Mouse (Mus musculus) liver, embryonic 11.5 days (tissue): Measurements from ENCODE around the gene Rrnad1. TPM values are rescaled to one million over a fixed set of nuclear protein-coding genes. Genes with fewer than 3 reads are reported as not detected.

ENCODE experiments used
- ATAC-seq: fragments of 200-750 bp; cut with Nextera tagmentation; replicated peaks from 2 replicates; pipeline ENCODE4 v1.8.0; 2017; ENCODE audit warnings: moderate number of reproducible peaks, mild to moderate bottlenecking, moderate TSS enrichment, moderate library complexity; ENCODE audit not compliant: low FRiP score
- DNase-seq: peaks from one replicate; pipeline ENCODE4 v3.0.0-alpha.2; 2017; ENCODE audit warnings: low spot score
- H3K27ac ChIP-seq: fragments of 300-500 bp; sonication (generic); 2 replicates; pipeline ENCODE4 v1.5.1; 2014; ENCODE audit warnings: mild to moderate bottlenecking, low read depth, low read length, control low read depth
- H3K27me3 ChIP-seq: fragments of 300-500 bp; sonication (generic); replicated peaks from 2 replicates; pipeline ENCODE4 v1.6.1; 2014; ENCODE audit warnings: low read length, mixed read lengths; ENCODE audit not compliant: control insufficient read depth, insufficient read depth
- H3K36me3 ChIP-seq: fragments of 300-500 bp; sonication (generic); 2 replicates; pipeline ENCODE4 v1.6.1; 2014; ENCODE audit warnings: mild to moderate bottlenecking, low read length, moderate library complexity, mixed read lengths; ENCODE audit not compliant: control insufficient read depth, insufficient read depth
- H3K4me1 ChIP-seq: fragments of 300-500 bp; sonication (generic); replicated peaks from 2 replicates; pipeline ENCODE4 v1.6.1; 2014; ENCODE audit warnings: low read length, mixed read lengths; ENCODE audit not compliant: control insufficient read depth, insufficient read depth
- H3K4me2 ChIP-seq: fragments of 300-500 bp; sonication (generic); 2 replicates; pipeline ENCODE4 v1.6.1; 2014; ENCODE audit warnings: mild to moderate bottlenecking, control low read depth, moderate library complexity
- H3K4me3 ChIP-seq: fragments of 300-500 bp; sonication (generic); 2 replicates; pipeline ENCODE4 v1.5.1; 2014; ENCODE audit warnings: low read depth, low read length, control low read depth
- H3K9ac ChIP-seq: fragments of 300-500 bp; sonication (generic); 2 replicates; pipeline ENCODE4 v1.6.1; 2014; ENCODE audit warnings: low read depth, low read length, control low read depth
- H3K9me3 ChIP-seq: fragments of 300-500 bp; sonication (generic); 2 replicates; pipeline ENCODE4 v1.6.1; 2016; ENCODE audit warnings: low read length, inconsistent platforms, mixed read lengths; ENCODE audit not compliant: control insufficient read depth
- WGBS: fragments of 180-500 bp; shearing (Covaris S2); extraction: QIAGEN DNeasy Blood & Tissue Kit; methylation state at CpG from one replicate; pipeline ENCODE4 v1.1.7; 2014; 5-methylcytosine and 5-hydroxymethylcytosine counted together
- polyA plus RNA-seq: library from polyadenylated mRNA; unstranded; fragments of >200 nt; fragmentation: Nextera tagmentation; extraction: Ambion mirVana; gene quantifications from 2 replicates; pipeline ENCODE4 v1.2.1, GENCODE M21; 2014

Rrnad1 gene
- polyA plus RNA-seq, 1 experiment from 2014 or later = 17.5 TPM

GRCm38 (mm10) chr3:87952440-87952839 is 21.9 kb upstream of the Rrnad1 start:
- Histone ChIP-seq H3K9ac (0 out of 2 replicates have a peak overlapping the region, but pooled peaks have one; percentile 27), H3K4me2 (peak overlapping the region; percentile 59), H3K4me1 (peaks cover 29% of the 10 kb centered on the region), H3K27me3 (peaks cover 69% of the 10 kb centered on the region), H3K4me3 (peak overlapping the region; percentile 34), H3K27ac (no peak overlapping the region), H3K9me3 (no peaks in the 10 kb centered on the region), H3K36me3 (no peaks in the 10 kb centered on the region)
- DNase-seq (peak; percentile 51), ATAC-seq (0 out of 2 replicates have a peak, but pooled peaks have one; percentile 30)
- 3% methylated on average over 5 of the region's 5 CpGs for WGBS

DNA sequence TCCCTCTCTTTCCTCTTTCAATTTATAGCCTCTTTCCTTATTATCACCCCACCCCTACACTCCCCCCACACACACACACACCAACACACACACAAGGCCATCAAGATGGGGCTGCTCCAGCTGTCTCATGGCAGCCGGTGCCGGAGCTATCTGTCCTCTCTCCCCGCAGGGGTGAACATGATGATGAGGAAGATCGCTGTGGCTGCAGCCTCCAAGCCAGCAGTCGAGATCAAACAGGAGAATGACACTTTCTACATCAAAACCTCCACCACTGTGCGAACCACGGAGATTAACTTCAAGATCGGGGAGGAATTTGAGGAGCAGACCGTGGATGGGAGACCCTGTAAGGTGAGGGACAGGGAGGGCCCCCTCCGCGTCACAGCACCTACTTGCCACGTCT is 21.4 kb upstream of the Rrnad1 start:
- Histone ChIP-seq H3K27me3 (peaks cover 74% of the 10 kb centered on the region), H3K36me3 (no peaks in the 10 kb centered on the region), H3K27ac (no peak overlapping the region), H3K4me3 (peak overlapping the region; percentile 34), H3K9ac (0 out of 2 replicates have a peak overlapping the region, but pooled peaks have one; percentile 27), H3K4me1 (peaks cover 34% of the 10 kb centered on the region), H3K4me2 (peak overlapping the region; percentile 59), H3K9me3 (no peaks in the 10 kb centered on the region)
- DNase-seq (no peak), ATAC-seq (no peak)
- 8% methylated on average over 12 of the region's 12 CpGs for WGBS

DNA sequence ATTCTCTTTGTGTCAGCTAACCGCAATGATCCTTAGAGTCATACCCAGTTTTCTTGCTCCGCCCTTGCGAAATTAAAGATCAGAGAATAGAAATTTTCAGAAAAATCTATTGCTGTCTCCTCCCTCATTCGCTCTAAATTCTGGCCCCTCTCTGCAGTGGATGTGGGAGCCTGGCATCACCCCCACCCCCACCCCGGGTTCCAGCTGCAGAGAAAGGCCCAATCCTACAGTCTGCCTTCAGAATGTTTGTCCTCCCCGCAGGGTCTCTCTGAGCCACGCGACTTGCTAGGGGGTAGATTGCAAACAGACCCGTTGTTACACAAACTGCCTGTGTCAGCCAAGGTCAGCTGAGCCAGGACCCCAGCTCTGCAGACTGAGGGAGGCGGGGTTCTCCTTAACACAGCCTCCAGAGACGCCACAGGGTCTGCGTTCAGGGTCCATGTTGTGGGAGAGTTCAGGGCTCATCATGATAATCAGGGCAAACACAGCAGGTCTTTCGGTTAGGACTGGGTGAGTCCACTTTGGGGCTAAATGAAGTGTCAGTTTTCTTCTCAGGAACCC is 19.5 kb upstream of the Rrnad1 start:
- H3K4me1 ChIP-seq = peaks cover 45% of the 10 kb centered on the region
- H3K27ac ChIP-seq = no peak overlapping the region

GRCm38 (mm10) chr3:87949266-87949954 is 18.9 kb upstream of the Rrnad1 start:
- peak overlapping the region; percentile 63 for H3K4me2 ChIP-seq
- H3K27ac ChIP-seq = no peak overlapping the region
- H3K9me3 ChIP-seq = no peaks in the 10 kb centered on the region; the same call in 1 of the 2 replicates
- 13% methylated on average over 16 of the region's 16 CpGs for WGBS
- peaks cover 95% of the 10 kb centered on the region for H3K27me3 ChIP-seq
- peaks cover 45% of the 10 kb centered on the region for H3K4me1 ChIP-seq
- H3K36me3 ChIP-seq = no peaks in the 10 kb centered on the region
- H3K9ac ChIP-seq = no peak overlapping the region
- no peak for DNase-seq
- peak overlapping the region; percentile 26 for H3K4me3 ChIP-seq
- ATAC-seq = no peak

More for the DNA sequence above, 19.5 kb upstream of the Rrnad1 start:
- DNase-seq (no peak), ATAC-seq (no peak)
- H3K4me2 ChIP-seq = peak overlapping the region; percentile 63
- H3K4me3 ChIP-seq = peak overlapping the region; percentile 19
- H3K9ac ChIP-seq = no peak overlapping the region
- 11% methylated on average over 13 of the region's 13 CpGs for WGBS
- H3K9me3 ChIP-seq = no peaks in the 10 kb centered on the region; the same call in 1 of the 2 replicates
- peaks cover 89% of the 10 kb centered on the region for H3K27me3 ChIP-seq
- H3K36me3 ChIP-seq = no peaks in the 10 kb centered on the region

- H3K9ac ChIP-seq = no peak within 1 kb of the TSS; the same call in 1 of the 2 replicates
- ATAC-seq = no peak
- H3K27ac ChIP-seq = no peak within 1 kb of the TSS
These were observed 18.1 kb upstream of the Rrnad1 start, which contains the start of gene Crabp2 for GRCm38 (mm10) chr3:87948378-87949265. TSS of gene Crabp2 (plus strand) at chr3:87948666.

DNA sequence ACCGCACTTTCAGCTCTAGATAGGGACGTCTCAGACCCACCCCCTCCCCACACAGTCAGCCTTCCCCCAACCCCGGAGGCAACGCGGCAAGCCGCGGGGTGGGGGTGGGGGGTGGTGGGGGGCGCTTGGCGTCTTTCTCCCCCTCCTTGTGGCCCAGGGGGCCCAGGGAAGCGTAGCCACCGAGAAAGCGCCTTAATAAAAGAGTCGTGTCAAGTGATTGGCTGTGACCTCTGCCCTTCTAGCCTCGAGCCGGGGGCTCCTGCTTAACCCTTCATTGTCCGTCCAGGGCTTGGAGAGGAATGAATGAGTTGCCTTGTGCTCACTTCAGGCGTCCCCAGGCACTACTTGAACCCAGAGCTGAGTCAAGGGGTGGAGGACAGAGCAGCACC is 17.3 kb upstream of the Rrnad1 start:
- 3% methylated on average over 17 of the region's 17 CpGs for WGBS
- DNase-seq (no peak), ATAC-seq (no peak)
- Histone ChIP-seq H3K9ac (no peak overlapping the region; the same call in 1 of the 2 replicates), H3K4me3 (peak overlapping the region; percentile 26), H3K27ac (no peak overlapping the region), H3K27me3 (peaks cover 84% of the 10 kb centered on the region), H3K4me1 (peaks cover 45% of the 10 kb centered on the region), H3K4me2 (peak overlapping the region; percentile 63), H3K36me3 (no peaks in the 10 kb centered on the region), H3K9me3 (no peaks in the 10 kb centered on the region; the same call in 1 of the 2 replicates)

More at GRCm38 (mm10) chr3:87948378-87949265, 18.1 kb upstream of the Rrnad1 start, which contains the start of gene Crabp2:
- H3K36me3 ChIP-seq = no peaks in the 10 kb centered on the region
- H3K27me3 ChIP-seq = peaks cover 92% of the 10 kb centered on the region
- H3K4me2 ChIP-seq = peak within 1 kb of the TSS; percentile 63
- peaks cover 45% of the 10 kb centered on the region for H3K4me1 ChIP-seq
- H3K9me3 ChIP-seq = no peaks in the 10 kb centered on the region; the same call in 1 of the 2 replicates
- no peak for DNase-seq
- WGBS = 5% methylated on average over 35 of the region's 35 CpGs
- peak within 1 kb of the TSS; percentile 26 for H3K4me3 ChIP-seq

- Histone ChIP-seq H3K27ac (no peak overlapping the region), H3K36me3 (peaks cover 3% of the 10 kb centered on the region; the same call in 1 of the 2 replicates), H3K4me1 (peaks cover 42% of the 10 kb centered on the region), H3K4me2 (peak overlapping the region; percentile 63), H3K9ac (no peak overlapping the region; the same call in 1 of the 2 replicates), H3K4me3 (peak overlapping the region; percentile 26), H3K27me3 (peaks cover 78% of the 10 kb centered on the region), H3K9me3 (no peaks in the 10 kb centered on the region; the same call in 1 of the 2 replicates)
- 2% methylated on average over 26 of the region's 26 CpGs for WGBS
- no peak for ATAC-seq
- no peak for DNase-seq
These were observed 16.7 kb upstream of the Rrnad1 start for GRCm38 (mm10) chr3:87947056-87947810.

- DNase-seq (no peak), ATAC-seq (no peak)
- H3K4me2 ChIP-seq = no peak overlapping the region
- H3K4me1 ChIP-seq = peaks cover 40% of the 10 kb centered on the region
- WGBS = 31% methylated on average over 1 of the region's 1 CpGs
- no peak overlapping the region; the same call in 1 of the 2 replicates for H3K4me3 ChIP-seq
- peak overlapping the region; percentile 19; the same call in 1 of the 2 replicates for H3K27ac ChIP-seq
- H3K9ac ChIP-seq = no peak overlapping the region
- H3K9me3 ChIP-seq = no peaks in the 10 kb centered on the region; the same call in 1 of the 2 replicates
- H3K27me3 ChIP-seq = peaks cover 71% of the 10 kb centered on the region
- peaks cover 7% of the 10 kb centered on the region; the same call in 1 of the 2 replicates for H3K36me3 ChIP-seq
These were observed 16.0 kb upstream of the Rrnad1 start for GRCm38 (mm10) chr3:87946541-87946860.
